Mouse (Mus musculus) ES-Bruce4 (cell line): ENCODE results near the gene Dph7.

Source experiments
- CTCF ChIP-seq: IDR thresholded peaks from one replicate; pipeline ENCODE4 v1.8.1; 2011; ENCODE audit warnings: low read depth, low read length
- EP300 ChIP-seq: IDR thresholded peaks from 2 replicates; pipeline ENCODE4 v1.6.1; 2011; ENCODE audit warnings: low read depth, low read length; ENCODE audit not compliant: insufficient read depth
- POLR2A ChIP-seq: IDR thresholded peaks from one replicate; pipeline ENCODE4 v1.8.1; 2011; ENCODE audit warnings: low read length; ENCODE audit not compliant: insufficient read depth

DNA sequence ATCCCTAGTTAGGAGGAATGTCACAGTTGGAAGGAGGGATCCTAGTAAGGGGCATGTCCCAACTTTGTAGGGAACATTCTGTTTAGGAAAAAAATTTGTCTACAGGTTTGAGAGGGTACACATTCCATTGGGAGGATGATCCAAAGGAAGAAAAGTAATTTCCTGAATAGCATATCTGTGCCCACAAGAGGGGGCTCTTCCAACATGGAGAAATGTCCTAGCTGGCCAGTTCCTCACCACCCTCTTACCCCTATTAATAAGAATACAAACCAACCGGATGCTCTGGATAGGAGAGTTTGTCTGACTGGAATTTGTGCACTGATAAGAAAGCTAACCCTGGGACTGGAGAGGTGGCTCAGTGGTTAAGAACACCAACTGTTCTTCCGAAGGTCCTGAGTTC, 38.6 kb upstream of the Dph7 start:
- no peak for TF ChIP-seq CTCF
- no peak for TF ChIP-seq POLR2A
- no peak for TF ChIP-seq EP300
